Mouse (Mus musculus): ENCODE measurements around the gene Defb26. TPM values are rescaled to one million over a fixed set of nuclear protein-coding genes. Genes with fewer than 3 reads are reported as not detected.

Gene Defb26
- polyA plus RNA-seq (2012; fragmentation: generic; extraction: Trizol), result not detected

DNA sequence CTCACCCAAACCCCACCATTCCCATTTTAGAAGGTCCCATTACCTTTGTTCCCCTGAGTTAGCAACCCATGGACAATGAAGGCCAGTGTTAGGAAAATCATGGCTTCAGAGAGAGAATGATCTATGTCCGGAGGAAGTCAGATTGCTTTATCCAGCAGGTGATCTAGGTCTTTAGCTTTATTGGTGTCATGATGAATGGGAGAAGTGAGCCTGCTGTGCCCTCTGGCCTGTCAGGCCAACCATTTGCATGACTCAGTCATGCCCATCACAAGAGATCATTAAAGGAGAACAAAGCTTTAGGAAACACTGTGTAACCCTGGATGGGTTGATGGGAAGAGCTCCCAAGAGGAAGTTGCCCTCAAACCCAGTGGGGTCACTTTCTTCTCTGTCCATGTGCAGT lies at the start of gene Defb26:
Defb26 (minus strand) TSS at position 101 of the 400 bp plus-strand sequence.
- Histone ChIP-seq H3K79me2 (ENCODE audit: control insufficient read depth, insufficient read depth) (no peaks in the 10 kb centered on the region), H3K27me3 (ENCODE audit: control insufficient read depth, insufficient read depth, insufficient read length) (no peaks in the 10 kb centered on the region), H3K4me3 (no peak within 1 kb of the TSS), H3K36me3 (ENCODE audit: control insufficient read depth, insufficient read depth) (no peaks in the 10 kb centered on the region), H3ac (ENCODE audit: control insufficient read depth, insufficient read length) (no peak within 1 kb of the TSS), H3K4me2 (ENCODE audit: low read depth) (no peak within 1 kb of the TSS)
- no peak for TF ChIP-seq USF1 (IDR thresholded peaks at IDR 0.05; ENCODE audit: low read depth)
- no peak for TF ChIP-seq SRF (IDR thresholded peaks at IDR 0.05; ENCODE audit: control insufficient read depth, insufficient read length, low read depth)
- TF ChIP-seq E2F4 (IDR thresholded peaks at IDR 0.05; ENCODE audit: insufficient read depth), result no peak

DNA sequence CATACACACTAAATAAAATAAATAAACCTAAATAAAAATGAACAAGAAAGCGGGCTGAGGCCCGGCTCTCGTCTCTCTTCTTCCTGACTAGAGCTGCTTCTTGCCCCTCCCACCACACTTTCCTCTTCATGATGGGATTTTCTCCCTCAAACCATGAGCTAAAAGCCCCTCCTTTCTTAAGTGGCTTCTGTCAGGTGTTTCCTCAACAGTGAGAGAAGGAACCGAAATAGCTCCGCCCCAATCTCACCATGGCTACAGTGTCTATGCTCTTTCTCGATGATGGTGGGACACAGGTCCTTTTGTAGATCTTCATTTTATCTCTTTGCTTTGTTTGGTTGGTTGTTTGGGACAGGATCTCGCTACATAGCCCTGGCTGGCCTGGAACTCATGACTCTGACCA lies 45.2 kb upstream of the Defb26 start:
- H3K4me3 ChIP-seq, result no peak overlapping the region
- H3K79me2 ChIP-seq (ENCODE audit: control insufficient read depth, insufficient read depth), result no peaks in the 10 kb centered on the region
- H3K27me3 ChIP-seq (ENCODE audit: control insufficient read depth, insufficient read depth, insufficient read length), result peaks cover 12% of the 10 kb centered on the region
- TF ChIP-seq E2F4 (IDR thresholded peaks at IDR 0.05; ENCODE audit: insufficient read depth) (no peak), CEBPB (IDR thresholded peaks at IDR 0.05; ENCODE audit: insufficient read depth, poor library complexity, severe bottlenecking) (no peak), USF1 (IDR thresholded peaks at IDR 0.05; ENCODE audit: low read depth) (no peak)
- no peak overlapping the region for H3K4me2 ChIP-seq (ENCODE audit: low read depth)
- no peak overlapping the region for H3ac ChIP-seq (ENCODE audit: control insufficient read depth, insufficient read length)
- H3K36me3 ChIP-seq (ENCODE audit: control insufficient read depth, insufficient read depth), result no peaks in the 10 kb centered on the region

DNA sequence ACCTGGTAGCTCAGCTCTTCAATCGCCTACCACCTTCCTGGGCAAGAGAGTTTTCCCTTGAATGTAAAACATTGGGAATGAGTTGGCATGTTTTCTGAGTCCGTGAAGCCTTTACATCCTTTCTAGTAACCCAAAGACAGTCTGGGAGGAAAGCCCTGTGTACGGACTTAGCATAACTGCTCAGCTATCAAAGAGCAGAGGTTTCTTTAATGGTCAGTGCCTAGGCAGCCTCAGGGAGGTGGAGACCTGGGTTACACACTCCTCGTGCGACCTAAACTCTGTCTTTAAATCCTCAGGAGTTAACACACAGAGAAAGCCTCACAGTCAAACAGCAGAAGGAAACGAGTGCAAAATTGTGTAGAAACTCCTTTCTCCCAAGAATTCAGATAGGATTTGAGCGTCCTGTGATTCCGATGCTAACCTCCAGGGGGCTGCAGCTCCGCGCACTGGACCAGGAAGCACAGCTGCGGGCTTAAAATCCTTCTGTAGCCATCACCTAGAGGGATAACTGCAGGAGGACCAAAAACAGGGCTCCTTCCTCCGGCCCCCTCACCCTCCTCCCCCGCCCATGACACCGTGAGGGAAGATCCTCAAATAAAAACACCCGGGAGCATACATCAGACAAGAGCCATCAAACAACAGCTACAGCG lies 42.4 kb upstream of the Defb26 start:
- Histone ChIP-seq H3ac (ENCODE audit: control insufficient read depth, insufficient read length) (no peak overlapping the region), H3K4me3 (no peak overlapping the region), H3K4me2 (ENCODE audit: low read depth) (peak overlapping the region; percentile 72), H3K36me3 (ENCODE audit: control insufficient read depth, insufficient read depth) (no peaks in the 10 kb centered on the region), H3K27me3 (ENCODE audit: control insufficient read depth, insufficient read depth, insufficient read length) (peaks cover 21% of the 10 kb centered on the region), H3K79me2 (ENCODE audit: control insufficient read depth, insufficient read depth) (no peaks in the 10 kb centered on the region)
- TF ChIP-seq POLR2AphosphoS2 (IDR thresholded peaks at IDR 0.05; ENCODE audit: insufficient read length, low read depth) (no peak), POLR2A (IDR thresholded peaks at IDR 0.05; ENCODE audit: insufficient read length, low read depth) (no peak), CEBPB (IDR thresholded peaks at IDR 0.05; ENCODE audit: insufficient read depth, poor library complexity, severe bottlenecking) (no peak), E2F4 (IDR thresholded peaks at IDR 0.05; ENCODE audit: insufficient read depth) (no peak), SRF (IDR thresholded peaks at IDR 0.05; ENCODE audit: control insufficient read depth, insufficient read length, low read depth) (no peak), REST (IDR thresholded peaks at IDR 0.05; ENCODE audit: insufficient read depth, insufficient read length) (no peak), MYOG (IDR thresholded peaks at IDR 0.05; ENCODE audit: control insufficient read depth in 1 of 3, insufficient read depth in 1 of 3, insufficient read length in 2 of 3, low read depth in 2 of 3) (no peak), MAX (IDR thresholded peaks at IDR 0.05; ENCODE audit: low read depth) (no peak), USF1 (IDR thresholded peaks at IDR 0.05; ENCODE audit: low read depth) (no peak), TCF3 (IDR thresholded peaks at IDR 0.05; ENCODE audit: insufficient read length, low read depth) (no peak), MYOD1 (IDR thresholded peaks at IDR 0.05; ENCODE audit: control insufficient read depth in 1 of 3, insufficient read length in 2 of 3, low read depth in 2 of 3) (no peak), TCF12 (IDR thresholded peaks at IDR 0.05; ENCODE audit: insufficient read depth, poor library complexity, severe bottlenecking) (no peak)

DNA sequence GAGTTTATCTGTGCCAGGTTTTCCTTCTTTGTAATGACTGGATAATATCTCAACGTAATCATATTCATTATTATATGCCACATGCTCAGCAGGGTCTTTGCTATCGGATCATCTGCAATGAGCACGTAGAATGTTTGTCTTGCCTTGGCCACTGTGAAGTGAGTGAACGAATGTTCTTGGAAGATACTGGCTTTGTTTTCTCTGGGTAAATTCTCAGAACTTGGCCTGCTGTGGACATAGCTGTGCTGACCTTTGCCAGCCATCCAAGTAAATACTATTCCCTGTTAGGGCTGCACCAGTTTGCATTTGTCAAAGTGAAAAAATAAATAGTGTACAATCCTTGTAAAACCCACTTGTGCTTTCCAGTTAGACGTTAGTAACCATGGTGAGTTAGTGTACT lies 36.6 kb upstream of the Defb26 start:
- Histone ChIP-seq H3K4me2 (ENCODE audit: low read depth) (no peak overlapping the region), H3K79me2 (ENCODE audit: control insufficient read depth, insufficient read depth) (no peaks in the 10 kb centered on the region), H3K36me3 (ENCODE audit: control insufficient read depth, insufficient read depth) (no peaks in the 10 kb centered on the region), H3ac (ENCODE audit: control insufficient read depth, insufficient read length) (no peak overlapping the region), H3K4me3 (no peak overlapping the region), H3K27me3 (ENCODE audit: control insufficient read depth, insufficient read depth, insufficient read length) (peaks cover 29% of the 10 kb centered on the region)
- TF ChIP-seq E2F4 (IDR thresholded peaks at IDR 0.05; ENCODE audit: insufficient read depth) (no peak), POLR2A (IDR thresholded peaks at IDR 0.05; ENCODE audit: insufficient read length, low read depth) (no peak), MAX (IDR thresholded peaks at IDR 0.05; ENCODE audit: low read depth) (no peak), USF1 (IDR thresholded peaks at IDR 0.05; ENCODE audit: low read depth) (no peak), TCF12 (IDR thresholded peaks at IDR 0.05; ENCODE audit: insufficient read depth, poor library complexity, severe bottlenecking) (no peak), CEBPB (IDR thresholded peaks at IDR 0.05; ENCODE audit: insufficient read depth, poor library complexity, severe bottlenecking) (no peak), TCF3 (IDR thresholded peaks at IDR 0.05; ENCODE audit: insufficient read length, low read depth) (no peak), REST (IDR thresholded peaks at IDR 0.05; ENCODE audit: insufficient read depth, insufficient read length) (no peak), POLR2AphosphoS2 (IDR thresholded peaks at IDR 0.05; ENCODE audit: insufficient read length, low read depth) (no peak), MYOG (IDR thresholded peaks at IDR 0.05; ENCODE audit: control insufficient read depth in 1 of 3, insufficient read depth in 1 of 3, insufficient read length in 2 of 3, low read depth in 2 of 3) (no peak), MYOD1 (IDR thresholded peaks at IDR 0.05; ENCODE audit: control insufficient read depth in 1 of 3, insufficient read length in 2 of 3, low read depth in 2 of 3) (no peak), SRF (IDR thresholded peaks at IDR 0.05; ENCODE audit: control insufficient read depth, insufficient read length, low read depth) (no peak)

DNA sequence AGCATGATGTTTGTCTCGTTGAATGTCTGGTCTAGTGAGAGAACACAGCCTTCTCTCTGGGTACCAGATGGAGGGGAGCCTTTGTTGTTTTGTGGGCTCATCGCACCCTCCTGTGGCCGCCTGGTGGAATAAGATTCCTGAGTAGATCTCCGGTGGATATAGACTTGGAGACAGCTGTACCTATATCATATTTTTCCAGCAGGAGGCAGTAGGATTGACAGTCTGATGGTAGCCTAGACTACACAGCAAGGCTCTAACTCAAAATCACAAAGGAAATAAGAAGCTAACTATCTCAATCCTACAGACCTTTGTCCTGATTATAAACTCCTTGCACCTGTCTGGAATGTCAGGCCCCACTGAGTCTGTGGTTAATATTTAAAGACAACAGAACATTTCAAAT lies 33.2 kb upstream of the Defb26 start:
- Histone ChIP-seq H3ac (ENCODE audit: control insufficient read depth, insufficient read length) (no peak overlapping the region), H3K4me2 (ENCODE audit: low read depth) (no peak overlapping the region), H3K79me2 (ENCODE audit: control insufficient read depth, insufficient read depth) (no peaks in the 10 kb centered on the region), H3K36me3 (ENCODE audit: control insufficient read depth, insufficient read depth) (no peaks in the 10 kb centered on the region), H3K27me3 (ENCODE audit: control insufficient read depth, insufficient read depth, insufficient read length) (peaks cover 15% of the 10 kb centered on the region), H3K4me3 (no peak overlapping the region)
- no peak for TF ChIP-seq CEBPB (IDR thresholded peaks at IDR 0.05; ENCODE audit: insufficient read depth, poor library complexity, severe bottlenecking)
- no peak for TF ChIP-seq POLR2A (IDR thresholded peaks at IDR 0.05; ENCODE audit: insufficient read length, low read depth)
- TF ChIP-seq MAX (IDR thresholded peaks at IDR 0.05; ENCODE audit: low read depth), result no peak
- no peak for TF ChIP-seq SRF (IDR thresholded peaks at IDR 0.05; ENCODE audit: control insufficient read depth, insufficient read length, low read depth)
- TF ChIP-seq REST (IDR thresholded peaks at IDR 0.05; ENCODE audit: insufficient read depth, insufficient read length), result no peak
- TF ChIP-seq USF1 (IDR thresholded peaks at IDR 0.05; ENCODE audit: low read depth), result no peak
- TF ChIP-seq TCF12 (IDR thresholded peaks at IDR 0.05; ENCODE audit: insufficient read depth, poor library complexity, severe bottlenecking), result no peak
- TF ChIP-seq TCF3 (IDR thresholded peaks at IDR 0.05; ENCODE audit: insufficient read length, low read depth), result no peak
- no peak for TF ChIP-seq MYOD1 (IDR thresholded peaks at IDR 0.05; ENCODE audit: control insufficient read depth in 1 of 3, insufficient read length in 2 of 3, low read depth in 2 of 3)
- no peak for TF ChIP-seq E2F4 (IDR thresholded peaks at IDR 0.05; ENCODE audit: insufficient read depth)
- no peak for TF ChIP-seq MYOG (IDR thresholded peaks at IDR 0.05; ENCODE audit: control insufficient read depth in 1 of 3, insufficient read depth in 1 of 3, insufficient read length in 2 of 3, low read depth in 2 of 3)
- no peak for TF ChIP-seq POLR2AphosphoS2 (IDR thresholded peaks at IDR 0.05; ENCODE audit: insufficient read length, low read depth)
